Mouse (Mus musculus): ENCODE data around the gene Lcp2. TPM values are rescaled to one million over a fixed set of nuclear protein-coding genes. Genes with fewer than 3 reads are reported as not detected.

Lcp2 gene
- polyA plus RNA-seq, 1 experiment from 2014 or later, result 2.0 TPM

DNA sequence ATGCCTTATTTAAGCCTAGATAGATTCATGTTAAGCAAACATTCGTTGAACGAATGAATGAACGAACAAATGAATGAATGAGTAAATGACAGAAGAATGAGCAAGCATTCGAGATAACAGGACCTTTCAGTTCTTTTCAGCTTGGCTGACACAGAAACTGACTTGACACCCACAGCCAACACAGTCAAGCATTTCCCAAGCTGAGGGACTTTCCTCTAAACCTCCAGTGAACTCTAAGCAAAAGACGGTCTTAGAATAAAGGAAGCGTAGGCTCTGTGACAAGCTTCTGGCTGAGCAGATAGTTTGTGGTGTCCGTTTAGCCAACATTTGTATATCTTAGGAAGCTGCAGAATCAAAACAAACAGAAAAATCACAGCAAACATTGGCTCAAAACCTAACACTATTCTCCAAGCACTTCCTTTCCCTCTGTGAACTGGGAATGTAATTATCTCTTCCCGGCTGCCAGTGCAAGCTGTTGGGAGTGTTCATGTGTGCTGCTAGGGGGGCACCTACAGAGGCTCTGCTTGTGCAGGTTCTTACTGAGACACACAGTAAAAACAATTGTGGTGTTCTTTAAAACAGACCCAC, 39.5 kb downstream of the Lcp2 start:
- 82% methylated on average over 8 of the region's 8 CpGs for WGBS

DNA sequence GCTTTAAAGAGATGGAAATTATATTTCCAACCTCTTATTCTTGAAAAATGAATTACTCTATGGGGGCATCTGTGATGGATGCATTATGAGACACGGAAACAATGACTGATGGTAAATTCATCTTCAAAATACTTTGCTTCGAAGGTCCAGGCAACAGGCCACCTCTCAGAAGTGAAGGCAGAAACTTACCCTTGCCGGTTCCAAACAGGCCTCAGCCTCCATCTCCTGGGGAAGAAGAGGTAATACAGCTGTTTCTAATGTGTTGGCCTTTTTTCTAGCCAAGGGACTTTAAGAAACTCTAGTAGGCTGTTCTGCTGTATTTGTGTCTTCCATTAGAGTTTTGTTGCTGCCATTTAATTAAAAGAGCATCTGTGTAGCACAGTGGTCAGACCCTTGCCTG, 40.3 kb downstream of the Lcp2 start:
- DNase-seq (ENCODE audit: low spot score) (no peak), ATAC-seq (replicated peaks; ENCODE audit: low FRiP score) (no peak)
- Histone ChIP-seq H3K4me2 (ENCODE audit: low read depth, low read length, severe bottlenecking) (no peak overlapping the region), H3K36me3 (ENCODE audit: control insufficient read depth, insufficient read depth, low read length) (no peaks in the 10 kb centered on the region), H3K27me3 (ENCODE audit: control insufficient read depth, insufficient read depth, low read length) (no peaks in the 10 kb centered on the region), H3K27ac (ENCODE audit: low read depth, low read length) (no peak overlapping the region), H3K4me1 (replicated peaks; ENCODE audit: control insufficient read depth, insufficient read depth, low read length) (no peaks in the 10 kb centered on the region), H3K9ac (ENCODE audit: low read length) (no peak overlapping the region), H3K4me3 (ENCODE audit: low read depth, low read length) (no peak overlapping the region), H3K9me3 (ENCODE audit: control insufficient read depth, low read length) (no peaks in the 10 kb centered on the region)
- 79% methylated on average over 3 of the region's 3 CpGs for WGBS

More for the DNA sequence above, 39.5 kb downstream of the Lcp2 start:
- H3K4me2 ChIP-seq (ENCODE audit: low read depth, low read length, severe bottlenecking), result no peak overlapping the region
- ATAC-seq (replicated peaks; ENCODE audit: low FRiP score) (no peak), DNase-seq (ENCODE audit: low spot score) (no peak)
- no peaks in the 10 kb centered on the region for H3K27me3 ChIP-seq (ENCODE audit: control insufficient read depth, insufficient read depth, low read length)
- no peak overlapping the region for H3K27ac ChIP-seq (ENCODE audit: low read depth, low read length)
- no peaks in the 10 kb centered on the region for H3K4me1 ChIP-seq (replicated peaks; ENCODE audit: control insufficient read depth, insufficient read depth, low read length)
- H3K36me3 ChIP-seq (ENCODE audit: control insufficient read depth, insufficient read depth, low read length), result no peaks in the 10 kb centered on the region
- no peak overlapping the region for H3K9ac ChIP-seq (ENCODE audit: low read length)
- H3K9me3 ChIP-seq (ENCODE audit: control insufficient read depth, low read length), result no peaks in the 10 kb centered on the region
- H3K4me3 ChIP-seq (ENCODE audit: low read depth, low read length), result no peak overlapping the region

DNA sequence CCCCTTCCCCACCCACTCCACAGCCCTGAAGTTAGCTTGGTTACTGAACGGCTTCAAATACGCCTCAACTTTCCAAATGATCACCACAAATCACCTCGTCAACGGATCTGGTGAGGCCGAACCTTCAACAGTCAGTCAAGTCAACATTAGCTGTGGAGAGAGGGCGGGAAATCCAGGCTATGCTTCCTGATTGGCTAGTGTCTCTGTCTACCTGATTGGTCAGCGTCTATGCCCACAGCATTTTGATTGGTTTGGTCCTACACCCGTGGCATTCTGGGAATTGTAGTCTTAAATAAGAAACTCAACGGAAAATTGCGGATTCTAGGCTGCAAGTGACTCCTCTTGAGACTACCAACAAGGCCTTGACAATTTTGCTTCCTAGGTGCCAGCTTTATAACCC, 51.7 kb downstream of the Lcp2 start, which contains the start of gene 4930469K13Rik:
TSS of gene 4930469K13Rik (minus strand) at position 133 of the 400 bp plus-strand sequence.
- no peak for DNase-seq (ENCODE audit: low spot score)
- WGBS, result 85% methylated on average over 10 of the region's 10 CpGs
- ATAC-seq (replicated peaks; ENCODE audit: low FRiP score), result no peak
- H3K36me3 ChIP-seq (ENCODE audit: control insufficient read depth, insufficient read depth, low read length), result no peaks in the 10 kb centered on the region
- no peaks in the 10 kb centered on the region for H3K27me3 ChIP-seq (ENCODE audit: control insufficient read depth, insufficient read depth, low read length)
- H3K27ac ChIP-seq (ENCODE audit: low read depth, low read length), result no peak within 1 kb of the TSS
- H3K4me1 ChIP-seq (replicated peaks; ENCODE audit: control insufficient read depth, insufficient read depth, low read length), result no peaks in the 10 kb centered on the region
- no peak within 1 kb of the TSS for H3K9ac ChIP-seq (ENCODE audit: low read length)
- no peaks in the 10 kb centered on the region for H3K9me3 ChIP-seq (ENCODE audit: control insufficient read depth, low read length)
- no peak within 1 kb of the TSS for H3K4me3 ChIP-seq (ENCODE audit: low read depth, low read length)
- no peak within 1 kb of the TSS for H3K4me2 ChIP-seq (ENCODE audit: low read depth, low read length, severe bottlenecking)

DNA sequence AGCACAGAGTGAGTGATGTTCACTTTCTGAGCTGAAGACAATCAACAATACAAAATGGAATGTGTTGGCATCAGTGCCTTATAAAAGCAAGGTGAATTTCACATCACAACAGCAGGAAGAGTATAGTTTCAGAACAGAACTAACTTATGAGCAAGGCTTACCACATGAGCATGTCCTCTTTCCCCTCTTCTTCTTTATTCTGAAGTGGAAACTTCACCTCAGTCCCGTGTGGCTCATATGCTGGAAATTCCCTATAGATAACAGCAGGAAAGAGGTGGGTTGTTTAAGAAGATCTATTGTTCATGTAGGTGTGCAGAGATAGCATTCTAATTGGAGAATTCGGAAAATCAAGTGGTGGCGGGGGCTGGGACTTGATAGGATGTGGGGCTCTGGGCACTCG, 55.1 kb downstream of the Lcp2 start:
- 86% methylated on average over 4 of the region's 4 CpGs for WGBS
- Histone ChIP-seq H3K27me3 (ENCODE audit: control insufficient read depth, insufficient read depth, low read length) (no peaks in the 10 kb centered on the region), H3K4me2 (ENCODE audit: low read depth, low read length, severe bottlenecking) (no peak overlapping the region), H3K36me3 (ENCODE audit: control insufficient read depth, insufficient read depth, low read length) (no peaks in the 10 kb centered on the region), H3K27ac (ENCODE audit: low read depth, low read length) (no peak overlapping the region), H3K9ac (ENCODE audit: low read length) (no peak overlapping the region), H3K4me3 (ENCODE audit: low read depth, low read length) (no peak overlapping the region), H3K9me3 (ENCODE audit: control insufficient read depth, low read length) (no peaks in the 10 kb centered on the region), H3K4me1 (replicated peaks; ENCODE audit: control insufficient read depth, insufficient read depth, low read length) (no peaks in the 10 kb centered on the region)
- ATAC-seq (replicated peaks; ENCODE audit: low FRiP score), result no peak
- no peak for DNase-seq (ENCODE audit: low spot score)

DNA sequence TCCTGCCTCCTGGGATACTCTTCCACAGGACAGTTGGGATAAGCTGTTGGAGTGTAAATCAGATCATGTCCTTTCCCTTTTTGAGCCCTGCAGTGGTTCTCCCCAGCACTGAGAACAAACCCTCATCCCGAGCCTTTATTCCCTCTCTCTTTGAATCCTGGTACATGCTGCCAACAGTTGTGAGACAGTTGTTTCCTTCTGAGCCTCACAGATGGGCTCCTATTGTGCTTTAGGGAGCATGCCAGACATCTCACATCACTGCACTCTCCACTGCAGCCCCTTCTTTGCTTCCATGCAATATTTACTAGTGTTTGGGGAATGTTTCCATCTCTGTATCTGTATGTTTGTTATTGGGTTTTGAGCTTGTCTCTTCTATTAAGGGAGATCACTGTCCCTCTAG, 58.2 kb downstream of the Lcp2 start:
- no peak overlapping the region for H3K9ac ChIP-seq (ENCODE audit: low read length)

GRCm38 (mm10) chr11:34109260-34109659, 62.5 kb downstream of the Lcp2 start:
- H3K9ac ChIP-seq (ENCODE audit: low read length), result no peak overlapping the region
- no peaks in the 10 kb centered on the region for H3K27me3 ChIP-seq (ENCODE audit: control insufficient read depth, insufficient read depth, low read length)
- H3K36me3 ChIP-seq (ENCODE audit: control insufficient read depth, insufficient read depth, low read length), result no peaks in the 10 kb centered on the region
- H3K9me3 ChIP-seq (ENCODE audit: control insufficient read depth, low read length), result no peaks in the 10 kb centered on the region
- WGBS, result 100% methylated on average over 1 of the region's 1 CpGs
- DNase-seq (ENCODE audit: low spot score), result no peak
- H3K4me3 ChIP-seq (ENCODE audit: low read depth, low read length), result no peak overlapping the region
- H3K4me1 ChIP-seq (replicated peaks; ENCODE audit: control insufficient read depth, insufficient read depth, low read length), result peaks cover 2% of the 10 kb centered on the region; the same call in 1 of the 2 replicates
- no peak overlapping the region for H3K27ac ChIP-seq (ENCODE audit: low read depth, low read length)
- no peak for ATAC-seq (replicated peaks; ENCODE audit: low FRiP score)
- no peak overlapping the region for H3K4me2 ChIP-seq (ENCODE audit: low read depth, low read length, severe bottlenecking)

More for the DNA sequence above, 58.2 kb downstream of the Lcp2 start:
- Histone ChIP-seq H3K4me1 (replicated peaks; ENCODE audit: control insufficient read depth, insufficient read depth, low read length) (no peaks in the 10 kb centered on the region), H3K27me3 (ENCODE audit: control insufficient read depth, insufficient read depth, low read length) (no peaks in the 10 kb centered on the region), H3K4me3 (ENCODE audit: low read depth, low read length) (no peak overlapping the region), H3K9me3 (ENCODE audit: control insufficient read depth, low read length) (no peaks in the 10 kb centered on the region), H3K4me2 (ENCODE audit: low read depth, low read length, severe bottlenecking) (no peak overlapping the region), H3K36me3 (ENCODE audit: control insufficient read depth, insufficient read depth, low read length) (no peaks in the 10 kb centered on the region), H3K27ac (ENCODE audit: low read depth, low read length) (no peak overlapping the region)
- no peak for DNase-seq (ENCODE audit: low spot score)
- ATAC-seq (replicated peaks; ENCODE audit: low FRiP score), result no peak
- WGBS, result 58% methylated on average over 1 of the region's 1 CpGs

GRCm38 (mm10) chr11:34111940-34112339, 65.2 kb downstream of the Lcp2 start:
- H3K4me1 ChIP-seq (replicated peaks; ENCODE audit: control insufficient read depth, insufficient read depth, low read length), result peaks cover 2% of the 10 kb centered on the region; the same call in 1 of the 2 replicates
- DNase-seq (ENCODE audit: low spot score) (no peak), ATAC-seq (replicated peaks; ENCODE audit: low FRiP score) (no peak)

GRCm38 (mm10) chr11:34112781-34113380, 66.2 kb downstream of the Lcp2 start:
- Histone ChIP-seq H3K27me3 (ENCODE audit: control insufficient read depth, insufficient read depth, low read length) (no peaks in the 10 kb centered on the region), H3K4me1 (replicated peaks; ENCODE audit: control insufficient read depth, insufficient read depth, low read length) (peaks cover 2% of the 10 kb centered on the region; the same call in 1 of the 2 replicates), H3K9me3 (ENCODE audit: control insufficient read depth, low read length) (no peaks in the 10 kb centered on the region), H3K36me3 (ENCODE audit: control insufficient read depth, insufficient read depth, low read length) (no peaks in the 10 kb centered on the region), H3K9ac (ENCODE audit: low read length) (no peak overlapping the region), H3K4me2 (ENCODE audit: low read depth, low read length, severe bottlenecking) (no peak overlapping the region), H3K27ac (ENCODE audit: low read depth, low read length) (no peak overlapping the region), H3K4me3 (ENCODE audit: low read depth, low read length) (no peak overlapping the region)
- peak; percentile 94 for ATAC-seq (replicated peaks; ENCODE audit: low FRiP score)
- WGBS, result 22% methylated on average over 4 of the region's 4 CpGs
- DNase-seq (ENCODE audit: low spot score), result peak; percentile 62

More at GRCm38 (mm10) chr11:34111940-34112339, 65.2 kb downstream of the Lcp2 start:
- H3K27ac ChIP-seq (ENCODE audit: low read depth, low read length), result no peak overlapping the region
- H3K36me3 ChIP-seq (ENCODE audit: control insufficient read depth, insufficient read depth, low read length), result no peaks in the 10 kb centered on the region
- no peak overlapping the region for H3K4me3 ChIP-seq (ENCODE audit: low read depth, low read length)
- WGBS, result 66% methylated on average over 7 of the region's 7 CpGs
- no peak overlapping the region for H3K9ac ChIP-seq (ENCODE audit: low read length)
- no peak overlapping the region for H3K4me2 ChIP-seq (ENCODE audit: low read depth, low read length, severe bottlenecking)
- no peaks in the 10 kb centered on the region for H3K27me3 ChIP-seq (ENCODE audit: control insufficient read depth, insufficient read depth, low read length)
- no peaks in the 10 kb centered on the region for H3K9me3 ChIP-seq (ENCODE audit: control insufficient read depth, low read length)

- Histone ChIP-seq H3K4me3 (ENCODE audit: low read depth, low read length) (no peak overlapping the region), H3K36me3 (ENCODE audit: control insufficient read depth, insufficient read depth, low read length) (no peaks in the 10 kb centered on the region), H3K27me3 (ENCODE audit: control insufficient read depth, insufficient read depth, low read length) (no peaks in the 10 kb centered on the region), H3K9ac (ENCODE audit: low read length) (no peak overlapping the region), H3K9me3 (ENCODE audit: control insufficient read depth, low read length) (no peaks in the 10 kb centered on the region), H3K27ac (ENCODE audit: low read depth, low read length) (no peak overlapping the region), H3K4me1 (replicated peaks; ENCODE audit: control insufficient read depth, insufficient read depth, low read length) (peaks cover 2% of the 10 kb centered on the region; the same call in 1 of the 2 replicates), H3K4me2 (ENCODE audit: low read depth, low read length, severe bottlenecking) (no peak overlapping the region)
- 60% methylated on average over 2 of the region's 2 CpGs for WGBS
- DNase-seq (ENCODE audit: low spot score) (no peak), ATAC-seq (replicated peaks; ENCODE audit: low FRiP score) (0 out of 2 replicates have a peak, but pooled peaks have one; percentile 16)
These were observed 67.0 kb downstream of the Lcp2 start for GRCm38 (mm10) chr11:34113760-34114159.
